Mouse (Mus musculus): ENCODE measurements at regions not wholly inside any gene's neighbourhood (a gene's known extent, or its start where the extent isn't known, plus 50 kb on each side); places are given as distances from the start of the nearest gene placed in this dataset.

DNA sequence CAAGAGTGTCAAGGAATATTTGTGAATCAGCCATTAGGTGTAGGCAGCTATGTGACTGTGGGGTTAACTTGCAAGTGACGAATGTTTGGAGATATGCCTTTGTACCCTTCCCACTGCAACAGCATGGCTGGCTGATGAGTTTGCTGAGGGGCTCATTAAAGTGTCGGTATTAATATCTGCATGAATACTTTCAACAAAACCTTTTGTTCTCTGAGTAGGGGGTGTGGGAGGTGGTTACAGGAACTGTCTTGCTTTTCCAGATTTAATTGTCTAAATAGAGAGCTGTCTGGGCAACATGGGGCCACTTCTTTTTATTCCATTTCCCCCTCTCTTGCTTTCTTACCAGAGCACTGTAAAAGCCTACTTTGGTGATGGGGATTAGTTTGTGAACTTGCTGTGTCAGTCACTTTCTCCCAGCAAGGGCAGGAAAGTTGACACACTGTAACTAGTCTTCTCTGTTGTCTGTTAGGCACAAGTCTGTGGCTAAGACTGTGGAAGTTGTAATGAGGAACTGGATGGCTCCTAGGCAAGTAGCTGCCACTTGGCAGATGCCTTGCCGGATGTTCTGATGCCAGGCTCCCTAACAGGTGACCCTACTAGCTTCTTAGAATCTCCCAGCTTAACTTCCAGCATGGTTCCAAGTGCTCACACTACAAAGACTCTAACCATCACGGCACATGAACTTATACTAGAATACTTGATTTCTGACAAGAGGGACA, 208.7 kb upstream of the Fggy start:
- no peak for TF ChIP-seq EP300 (IDR thresholded peaks at IDR 0.05; ENCODE audit: low read depth in 1 of 2, low read length in 2 of 2)
- TF ChIP-seq ZKSCAN1 (IDR thresholded peaks at IDR 0.05; ENCODE audit: low read depth, low read length) = no peak
